ENCODE assay signal across 17 mouse cellular contexts in genomic region chr6:33977880-33978279, GRCm38 (mm10). TPM values are rescaled to one million over a fixed set of nuclear protein-coding genes. Genes with fewer than 3 reads are reported as not detected.
DNase-seq lines count a peak whose midpoint lies in the region; ATAC-seq and TF ChIP-seq lines count a peak whose summit lies in the region.
"Had no signal": no experiment of that assay in that cellular context is flagged by ENCODE, and none has a peak within 500 bp of the region (broad histone marks: within the 10 kb centered on the region; RNA-seq: fewer than 3 reads in every experiment).

No protein-coding gene starts in this region.

- H3K27ac ChIP-seq in forebrain, embryonic 10.5 days = peak overlapping the region; percentile 74
- no peak overlapping the region for H3K27ac ChIP-seq in forebrain, postnatal 0 days (ENCODE audit: low read depth, low read length)
- peak overlapping the region; percentile 43; the same call in 1 of the 2 replicates for H3K27ac ChIP-seq in neural tube, embryonic 13.5 days (replicated peaks)
- H3K27ac ChIP-seq in neural tube, embryonic 14.5 days (ENCODE audit: low read depth, low read length) = no peak overlapping the region
- H3K27ac ChIP-seq: embryonic facial prominence, embryonic 13.5 days; liver, embryonic 12.5 days had no signal

- H3K9ac ChIP-seq in forebrain, postnatal 0 days = no peak overlapping the region
- H3K9ac ChIP-seq in neural tube, embryonic 13.5 days = no peak overlapping the region
- no peak overlapping the region for H3K9ac ChIP-seq in neural tube, embryonic 14.5 days (replicated peaks; ENCODE audit: low read depth, low read length)
- H3K9ac ChIP-seq: embryonic facial prominence, embryonic 13.5 days; liver, embryonic 12.5 days had no signal

- peaks cover 39% of the 10 kb centered on the region for H3K4me1 ChIP-seq in forebrain, embryonic 10.5 days
- peaks cover 4% of the 10 kb centered on the region; the same call in 1 of the 2 replicates for H3K4me1 ChIP-seq in forebrain, postnatal 0 days (ENCODE audit: insufficient read depth)
- peaks cover 20% of the 10 kb centered on the region for H3K4me1 ChIP-seq in neural tube, embryonic 13.5 days (replicated peaks)
- H3K4me1 ChIP-seq in neural tube, embryonic 14.5 days (ENCODE audit: control insufficient read depth, insufficient read depth, low read length) = peaks cover 18% of the 10 kb centered on the region; the same call in 1 of the 2 replicates
- H3K4me1 ChIP-seq: liver, embryonic 12.5 days had no signal

- no peaks in the 10 kb centered on the region for H3K27me3 ChIP-seq in forebrain, embryonic 10.5 days (ENCODE audit: poor library complexity, severe bottlenecking)
- no peaks in the 10 kb centered on the region for H3K27me3 ChIP-seq in forebrain, postnatal 0 days (ENCODE audit: insufficient read depth, low read length)
- no peaks in the 10 kb centered on the region for H3K27me3 ChIP-seq in neural tube, embryonic 13.5 days
- H3K27me3 ChIP-seq in neural tube, embryonic 14.5 days (ENCODE audit: control insufficient read depth, insufficient read depth, low read length) = no peaks in the 10 kb centered on the region
- H3K27me3 ChIP-seq: embryonic facial prominence, embryonic 13.5 days; liver, embryonic 12.5 days had no signal

- H3K4me3 ChIP-seq in forebrain, embryonic 10.5 days = no peak overlapping the region
- H3K4me3 ChIP-seq in forebrain, postnatal 0 days (ENCODE audit: low read depth, low read length) = no peak overlapping the region
- H3K4me3 ChIP-seq in neural tube, embryonic 13.5 days = no peak overlapping the region
- no peak overlapping the region for H3K4me3 ChIP-seq in neural tube, embryonic 14.5 days (ENCODE audit: low read depth, low read length)
- H3K4me3 ChIP-seq: embryonic facial prominence, embryonic 13.5 days; liver, embryonic 12.5 days; myocyte had no signal

- DNase-seq in forebrain, embryonic 10.5 days (ENCODE audit: extremely low spot score, low spot score) = peak; percentile 22
- DNase-seq in forebrain, postnatal 0 days = no peak
- DNase-seq in neural tube, embryonic 10.5 days (ENCODE audit: extremely low spot score, low spot score) = no peak
- peak; percentile 44 for DNase-seq in hindlimb bud, embryonic 11.5 days (ENCODE audit: extremely low spot score, low read depth, low spot score)
- DNase-seq in cerebellum, postnatal 4 days (ENCODE audit: low spot score in 2 of 2) = no peak
- DNase-seq: adrenal gland, postnatal 36 days; gastrocnemius, postnatal 10 days; heart, postnatal 14 days; kidney, adult 8-10 months; right cerebral cortex, postnatal 25 days had no signal

- WGBS in forebrain, embryonic 10.5 days = 64% methylated on average over 9 of the region's 9 CpGs
- WGBS in forebrain, postnatal 0 days = 25% methylated on average over 9 of the region's 9 CpGs
- 47% methylated on average over 9 of the region's 9 CpGs for WGBS in neural tube, embryonic 13.5 days
- WGBS in neural tube, embryonic 14.5 days = 41% methylated on average over 9 of the region's 9 CpGs

- no peaks in the 10 kb centered on the region for H3K9me3 ChIP-seq in forebrain, embryonic 10.5 days
- no peaks in the 10 kb centered on the region for H3K9me3 ChIP-seq in forebrain, postnatal 0 days (ENCODE audit: low read length)
- H3K9me3 ChIP-seq in neural tube, embryonic 13.5 days = no peaks in the 10 kb centered on the region
- no peaks in the 10 kb centered on the region for H3K9me3 ChIP-seq in neural tube, embryonic 14.5 days (ENCODE audit: control insufficient read depth, low read length)
- H3K9me3 ChIP-seq: embryonic facial prominence, embryonic 13.5 days; liver, embryonic 12.5 days had no signal

- TF ChIP-seq CTCF in forebrain, postnatal 0 days (IDR thresholded peaks at IDR 0.05; ENCODE audit: low read depth) = no peak

- H3K4me2 ChIP-seq in forebrain, postnatal 0 days (ENCODE audit: low read depth) = no peak overlapping the region
- no peak overlapping the region for H3K4me2 ChIP-seq in neural tube, embryonic 13.5 days
- no peak overlapping the region for H3K4me2 ChIP-seq in neural tube, embryonic 14.5 days (ENCODE audit: low read depth, low read length)
- H3K4me2 ChIP-seq: embryonic facial prominence, embryonic 13.5 days; liver, embryonic 12.5 days had no signal

- no peak for ATAC-seq in forebrain, postnatal 0 days
- peak; percentile 42; the same call in 1 of the 2 replicates for ATAC-seq in neural tube, embryonic 13.5 days (ENCODE audit: low read depth)
- ATAC-seq in neural tube, embryonic 14.5 days (ENCODE audit: low read depth) = peak; percentile 41; the same call in 1 of the 2 replicates
- ATAC-seq in CD4-positive, CD25-positive, alpha-beta regulatory T cell, adult 4 months = no peak
- ATAC-seq: liver, embryonic 12.5 days had no signal

- no peaks in the 10 kb centered on the region for H3K36me3 ChIP-seq in forebrain, embryonic 10.5 days (replicated peaks)
- peaks cover 10% of the 10 kb centered on the region for H3K36me3 ChIP-seq in forebrain, postnatal 0 days (ENCODE audit: insufficient read depth)
- H3K36me3 ChIP-seq in neural tube, embryonic 13.5 days = 0 out of 2 replicates have a peak, but pooled peaks cover 5% of the 10 kb centered on the region
- no peaks in the 10 kb centered on the region for H3K36me3 ChIP-seq in neural tube, embryonic 14.5 days (ENCODE audit: control insufficient read depth, insufficient read depth, low read length)
- H3K36me3 ChIP-seq: liver, embryonic 12.5 days had no signal

RNA-seq across cellular contexts. Expression of gene Lrguk, which starts 51.4 kb away (rescaled TPM):
- 1.2 TPM in 2 replicates for polyA plus RNA-seq in forebrain, embryonic 10.5 days (2016; fragmentation: Nextera tagmentation; extraction: Ambion mirVana)
- 1.8 and 2.8 TPM in 2 replicates for total RNA-seq in forebrain, postnatal 0 days (2014; rRNA removed)
- 0.86 and 1.7 TPM in 2 replicates for polyA plus RNA-seq in forebrain, postnatal 0 days (2015; fragmentation: Nextera tagmentation; extraction: Ambion mirVana)
- polyA plus RNA-seq in neural tube, embryonic 13.5 days (2015; fragmentation: Nextera tagmentation; extraction: Ambion mirVana) = 1.2 and 1.4 TPM in 2 replicates
- 1.3 and 2.9 TPM in 2 replicates for polyA plus RNA-seq in neural tube, embryonic 14.5 days (2014; fragmentation: Nextera tagmentation; extraction: Ambion mirVana)
- not detected for polyA plus RNA-seq in CD4-positive, CD25-positive, alpha-beta regulatory T cell, adult 4 months (2017; shearing (Covaris generic))
- total RNA-seq: megakaryocyte, adult 5-6 weeks had no signal

Comparison
In these comparisons a context has a peak if more than half of its experiments do, and no peak if none do; other contexts are left out.
1. DNase-seq: peak in forebrain, embryonic 10.5 days (single experiment) and hindlimb bud, embryonic 11.5 days (single experiment); none in forebrain, postnatal 0 days (single experiment), neural tube, embryonic 10.5 days (single experiment) and cerebellum, postnatal 4 days (0 of 2).
2. H3K27ac ChIP-seq: peak in forebrain, embryonic 10.5 days (single experiment) and neural tube, embryonic 13.5 days (single experiment); none in forebrain, postnatal 0 days (single experiment) and neural tube, embryonic 14.5 days (single experiment).
3. ATAC-seq: peak in neural tube, embryonic 13.5 days (single experiment) and neural tube, embryonic 14.5 days (single experiment); none in forebrain, postnatal 0 days (single experiment) and CD4-positive, CD25-positive, alpha-beta regulatory T cell, adult 4 months (single experiment).